Mouse (Mus musculus) kidney, adult 8-10 months (tissue): Measurements from ENCODE around the gene Epha10.

Source experiments
- DNase-seq, 2 experiments: peaks; one replicate each; pipeline ENCODE4 v3.0.0; 2022

Epha10 gene

DNA sequence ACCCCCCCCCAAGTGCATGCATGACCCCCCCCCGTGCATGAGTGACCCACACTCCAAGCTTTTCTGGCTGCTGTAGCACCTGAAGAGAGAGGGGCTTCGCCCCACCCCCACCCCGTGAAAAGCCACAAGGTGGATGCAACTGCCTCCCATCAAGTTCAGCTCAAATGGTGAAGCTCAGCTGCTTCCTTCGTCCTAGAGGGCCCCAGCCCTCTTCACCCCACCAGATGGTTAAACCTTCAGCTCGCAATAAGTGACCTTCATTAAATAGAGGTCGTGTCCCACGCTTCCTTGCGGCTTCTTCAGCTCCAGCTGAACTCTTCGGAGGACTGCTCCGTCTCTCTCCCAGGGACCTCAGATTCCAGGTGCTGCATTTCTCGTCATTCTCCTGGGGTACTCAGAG is at the start of gene Epha10:
Gene Epha10, plus strand, starts transcription at position 301 of the 400 bp plus-strand sequence.
- DNase-seq = no peak

DNA sequence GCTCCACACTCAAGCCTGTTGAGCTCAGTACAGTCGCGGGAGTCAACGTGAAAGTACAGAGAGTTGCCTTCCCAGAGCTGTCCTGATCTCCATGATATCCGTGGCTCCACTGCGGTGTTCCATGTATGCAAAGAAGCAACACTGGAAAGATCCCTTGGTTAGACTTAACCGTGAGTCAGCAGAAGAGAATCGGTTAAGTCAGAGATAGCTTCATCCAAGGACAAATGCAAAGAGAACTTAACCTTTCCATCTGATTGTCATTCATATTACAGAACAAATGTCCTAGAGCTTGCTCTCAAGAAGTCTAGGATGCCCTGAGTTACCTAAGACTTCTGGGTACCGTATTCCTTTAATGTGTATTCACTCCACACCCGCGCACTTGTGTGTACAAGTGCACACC is 47.9 kb upstream of the Epha10 start:
- no peak for DNase-seq

DNA sequence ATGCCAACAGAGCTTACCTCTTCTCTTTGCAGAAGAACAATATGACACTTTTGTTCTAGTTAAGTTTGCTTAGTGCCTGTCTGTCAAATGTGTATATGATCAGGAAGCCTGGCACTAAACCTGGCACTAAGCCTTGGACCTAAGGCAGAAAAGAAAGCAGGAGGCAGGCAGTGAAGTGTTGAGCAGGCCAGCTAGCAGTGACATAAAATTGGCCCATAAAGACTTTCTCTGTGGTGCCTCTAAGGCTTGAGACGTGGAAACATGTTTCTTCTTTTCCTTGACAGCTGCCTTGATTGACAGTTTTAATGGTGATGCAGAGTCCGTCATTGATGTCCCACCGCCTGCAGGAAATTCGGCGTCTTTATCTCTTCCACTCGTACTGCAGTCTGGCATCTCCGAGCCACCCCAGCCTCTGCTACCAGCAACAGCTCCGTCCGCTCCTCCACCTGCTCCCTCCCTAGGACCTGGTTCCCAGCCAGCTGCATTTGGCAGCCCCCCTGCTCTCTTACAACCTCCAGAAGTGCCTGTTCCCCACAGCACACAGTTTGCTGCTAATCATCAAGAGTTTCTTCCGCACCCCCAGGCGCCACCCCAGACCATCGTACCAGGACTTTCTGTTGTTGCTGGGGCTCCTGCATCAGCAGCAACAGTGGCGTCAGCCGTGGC is 42.5 kb upstream of the Epha10 start:
- no peak for DNase-seq

DNA sequence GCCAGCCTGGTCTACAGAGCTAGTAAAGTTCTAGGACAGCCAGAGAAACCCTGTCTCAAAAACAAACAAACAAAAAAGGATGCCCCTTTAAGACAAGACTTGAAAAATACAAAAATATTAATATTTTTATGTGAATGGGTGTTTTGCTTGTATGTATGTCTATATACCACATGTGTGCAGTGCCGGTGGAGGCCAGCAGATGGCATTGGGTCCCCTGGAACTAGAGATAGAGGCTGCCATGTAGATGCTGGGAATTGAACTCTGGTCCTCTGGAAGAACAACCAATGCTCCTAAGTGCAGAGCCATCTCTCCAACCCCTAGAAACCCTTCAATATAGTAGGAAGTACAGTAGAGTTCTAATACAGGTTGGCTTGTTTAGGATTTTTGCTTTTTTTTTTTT is 39.7 kb upstream of the Epha10 start:
- DNase-seq = no peak

DNA sequence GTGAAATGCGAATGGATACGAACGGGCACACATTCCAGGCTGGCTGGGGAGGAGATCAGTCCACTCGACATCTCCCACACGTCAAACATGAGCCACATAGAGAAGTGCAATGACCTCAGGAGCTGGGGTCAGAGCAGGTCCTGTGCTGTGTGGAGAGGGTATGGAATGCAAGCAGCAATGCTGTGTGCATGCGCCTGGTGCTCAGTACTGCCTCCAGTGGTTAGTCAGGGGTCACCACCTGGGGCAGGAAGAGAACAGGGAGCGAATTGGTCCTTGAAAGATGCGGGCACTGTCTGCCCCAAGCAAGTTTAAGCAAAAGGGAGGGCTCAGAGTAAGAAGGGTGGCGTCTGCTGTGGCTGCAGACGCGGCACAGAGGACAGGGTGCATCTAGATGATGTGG is 37.2 kb upstream of the Epha10 start:
- DNase-seq = peak; percentile 14 to 43

DNA sequence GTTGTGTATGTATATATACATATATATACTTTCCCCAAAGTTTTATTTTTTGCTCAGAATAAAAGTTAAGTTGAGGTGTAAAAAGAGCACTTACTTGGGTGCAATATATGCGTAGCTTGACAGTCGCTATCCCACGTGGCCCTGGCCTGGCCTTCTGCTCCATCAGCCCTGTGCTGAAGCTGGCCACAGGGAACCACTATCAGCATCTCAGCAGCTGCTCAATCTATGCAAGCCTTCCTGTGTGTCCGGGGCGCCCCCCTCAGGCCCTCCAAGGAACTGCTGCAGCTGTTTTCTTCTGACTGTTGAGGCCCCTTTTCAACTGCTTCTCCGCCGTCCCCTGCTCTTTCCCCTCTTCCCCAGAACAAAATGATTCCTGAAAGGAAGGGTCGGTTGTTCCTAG is 33.1 kb upstream of the Epha10 start:
- DNase-seq = peak; percentile 70 to 85

DNA sequence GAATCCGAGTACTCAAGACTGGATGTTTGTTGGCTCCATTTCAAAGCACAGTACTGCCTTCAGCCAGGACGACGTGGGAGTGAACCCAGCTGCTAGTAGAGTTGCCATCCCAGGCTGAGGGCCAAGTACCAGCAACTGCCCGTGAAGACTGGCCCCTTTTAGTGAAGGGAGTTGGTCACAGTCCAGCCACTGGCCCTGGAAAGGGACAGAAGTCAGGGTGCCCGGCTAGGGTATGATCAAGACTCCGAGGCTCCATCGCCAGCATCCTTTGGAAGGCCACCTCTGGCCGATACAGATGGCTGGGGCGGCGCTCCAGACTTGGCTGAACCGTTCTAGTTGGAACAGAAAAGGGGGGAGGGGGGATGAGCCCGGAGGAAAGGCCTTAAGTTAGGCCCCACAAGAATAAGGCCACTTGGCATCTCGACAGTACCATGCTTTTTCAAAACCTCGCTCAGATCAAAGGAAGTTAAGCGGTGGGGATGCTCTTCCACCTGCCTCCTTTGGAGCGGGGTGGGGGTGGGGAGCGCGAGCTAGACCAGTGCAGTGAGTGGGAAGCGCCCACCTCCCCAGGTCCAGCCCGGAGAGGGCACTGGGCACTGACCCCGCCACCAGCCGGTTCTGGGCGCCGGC is 31.0 kb upstream of the Epha10 start:
- peak; percentile 60 to 76 for DNase-seq

DNA sequence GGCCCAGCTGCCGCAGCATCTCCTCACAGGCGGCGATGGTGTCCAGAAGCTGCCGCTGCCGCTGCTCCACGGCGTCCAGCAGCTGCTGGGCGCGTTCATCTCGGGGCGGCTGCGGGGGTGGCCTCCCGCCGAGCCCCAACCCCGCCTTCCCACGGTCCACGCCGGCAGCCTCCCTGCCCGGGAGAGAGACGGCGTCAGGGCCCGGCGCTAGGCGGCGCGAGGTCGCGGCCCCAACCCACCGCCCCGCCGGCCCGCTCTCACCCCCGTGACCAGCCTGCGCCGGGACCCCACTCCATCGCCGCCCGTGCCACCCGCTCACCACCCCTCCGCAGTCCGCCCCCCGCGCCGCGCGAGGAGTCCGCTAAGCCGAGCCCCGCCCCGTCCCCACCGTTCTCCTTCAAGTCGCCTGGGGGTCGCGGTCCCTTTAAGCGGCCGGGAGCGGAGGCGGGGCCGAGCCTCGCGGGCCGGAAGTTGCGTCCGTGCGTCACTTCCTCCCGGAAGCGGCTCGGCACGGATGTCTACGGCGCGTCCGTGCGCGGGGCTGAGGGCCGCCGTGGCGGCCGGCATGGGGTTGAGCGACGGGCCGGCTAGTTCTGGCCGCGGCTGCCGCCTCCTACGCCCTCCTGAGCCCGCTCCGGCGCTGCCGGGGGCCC is 30.3 kb upstream of the Epha10 start, which contains the start of gene Yrdc:
Gene Yrdc, plus strand, starts transcription at position 419 of the 653 bp plus-strand sequence.
- peak; percentile 91 to 93 for DNase-seq

DNA sequence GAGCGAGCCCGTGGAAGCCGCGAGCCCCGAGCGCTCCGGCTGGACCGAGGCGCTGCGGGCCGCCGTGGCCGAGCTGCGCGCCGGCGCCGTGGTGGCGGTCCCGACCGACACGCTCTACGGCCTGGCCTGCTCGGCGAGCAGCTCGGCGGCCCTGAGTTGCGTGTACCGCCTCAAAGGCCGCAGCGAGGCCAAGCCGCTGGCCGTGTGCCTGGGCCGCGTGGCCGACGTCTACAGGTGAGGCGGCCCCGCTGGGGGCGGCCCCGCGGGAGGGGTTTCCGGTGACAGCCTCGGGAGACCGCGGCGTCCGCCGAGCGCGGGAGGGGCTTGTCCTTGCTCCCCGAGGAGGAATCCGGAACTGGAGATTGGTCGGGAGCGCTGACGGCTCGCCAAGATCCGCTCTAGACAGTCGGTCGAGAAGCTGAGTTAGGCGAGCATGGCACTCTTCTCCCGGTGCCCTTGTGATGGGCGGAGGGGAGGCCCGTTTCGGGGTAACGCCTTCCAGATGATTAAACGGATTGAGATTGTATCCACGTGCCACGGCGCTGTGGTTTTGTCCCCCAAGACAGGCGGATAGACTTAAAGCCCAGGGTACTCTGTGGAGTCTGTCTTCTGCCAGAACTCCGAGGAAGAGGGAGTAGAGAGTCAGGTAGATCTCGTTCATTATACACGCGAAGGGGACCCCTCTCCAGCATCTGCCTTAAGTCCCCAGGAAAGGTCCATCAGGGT is 29.6 kb upstream of the Epha10 start, which contains the start of gene 1110065P20Rik:
Gene 1110065P20Rik, minus strand, starts transcription at position 264 of the 726 bp plus-strand sequence.
- DNase-seq = peak; percentile 82 to 84

DNA sequence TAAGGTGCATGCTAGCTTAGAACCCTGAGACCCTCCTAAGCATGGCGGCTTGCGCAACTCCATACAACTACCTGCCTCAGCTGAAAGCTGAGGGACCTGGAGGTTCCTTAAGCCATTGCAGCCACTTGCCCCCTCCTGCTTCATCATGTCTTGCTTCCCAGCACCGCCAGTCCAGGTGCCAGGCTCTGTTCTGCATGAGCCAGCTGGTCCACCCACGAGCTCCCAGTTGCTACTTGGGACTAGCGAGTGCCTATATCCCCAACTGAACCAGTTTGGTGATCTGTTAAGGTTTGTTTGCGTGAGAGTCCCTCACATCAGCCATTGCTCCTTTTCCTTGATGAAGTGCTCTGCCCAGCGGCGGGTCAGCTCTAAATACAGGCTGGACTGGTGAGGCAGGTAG is 24.4 kb upstream of the Epha10 start:
- DNase-seq = no peak

DNA sequence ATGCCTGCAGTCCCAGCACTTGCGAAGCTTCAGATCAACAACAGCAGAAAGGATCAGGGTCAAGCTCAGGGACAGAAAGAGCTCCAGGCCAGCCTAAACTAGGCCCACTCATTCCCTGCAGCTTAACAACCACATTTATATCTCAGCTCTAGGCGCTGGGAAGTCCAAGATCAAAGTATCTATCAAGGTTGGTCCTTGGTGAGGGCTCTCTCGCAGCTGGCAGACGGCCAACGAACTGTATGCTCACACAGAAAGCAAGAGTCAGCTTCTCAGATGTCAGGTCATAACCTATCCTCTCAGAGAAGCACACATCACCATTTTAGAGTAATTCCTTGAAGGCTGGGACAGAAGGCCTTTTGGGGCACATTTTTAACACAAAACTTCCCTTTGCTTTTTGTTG is 22.3 kb upstream of the Epha10 start:
- no peak for DNase-seq

DNA sequence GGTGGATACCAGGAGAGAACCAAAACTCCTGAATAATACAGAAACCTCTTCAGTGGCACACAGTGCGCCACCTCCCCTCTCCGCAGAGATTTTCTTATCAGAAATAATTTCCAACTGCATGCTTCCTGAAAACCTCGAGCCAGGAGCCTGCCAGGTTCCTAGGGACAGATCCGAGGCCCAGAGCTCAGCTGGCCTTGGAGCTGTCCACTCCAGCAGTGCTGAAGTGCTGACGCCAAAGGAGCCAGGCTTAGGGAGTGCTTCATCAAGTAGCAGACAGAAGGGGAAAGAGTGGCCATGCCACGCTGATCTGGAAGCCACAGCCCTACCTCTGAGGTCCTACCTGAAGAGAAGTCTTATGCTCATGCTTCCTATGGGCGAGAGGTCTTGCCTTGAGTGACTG is 20.3 kb upstream of the Epha10 start:
- peak; percentile 33 to 67 for DNase-seq

DNA sequence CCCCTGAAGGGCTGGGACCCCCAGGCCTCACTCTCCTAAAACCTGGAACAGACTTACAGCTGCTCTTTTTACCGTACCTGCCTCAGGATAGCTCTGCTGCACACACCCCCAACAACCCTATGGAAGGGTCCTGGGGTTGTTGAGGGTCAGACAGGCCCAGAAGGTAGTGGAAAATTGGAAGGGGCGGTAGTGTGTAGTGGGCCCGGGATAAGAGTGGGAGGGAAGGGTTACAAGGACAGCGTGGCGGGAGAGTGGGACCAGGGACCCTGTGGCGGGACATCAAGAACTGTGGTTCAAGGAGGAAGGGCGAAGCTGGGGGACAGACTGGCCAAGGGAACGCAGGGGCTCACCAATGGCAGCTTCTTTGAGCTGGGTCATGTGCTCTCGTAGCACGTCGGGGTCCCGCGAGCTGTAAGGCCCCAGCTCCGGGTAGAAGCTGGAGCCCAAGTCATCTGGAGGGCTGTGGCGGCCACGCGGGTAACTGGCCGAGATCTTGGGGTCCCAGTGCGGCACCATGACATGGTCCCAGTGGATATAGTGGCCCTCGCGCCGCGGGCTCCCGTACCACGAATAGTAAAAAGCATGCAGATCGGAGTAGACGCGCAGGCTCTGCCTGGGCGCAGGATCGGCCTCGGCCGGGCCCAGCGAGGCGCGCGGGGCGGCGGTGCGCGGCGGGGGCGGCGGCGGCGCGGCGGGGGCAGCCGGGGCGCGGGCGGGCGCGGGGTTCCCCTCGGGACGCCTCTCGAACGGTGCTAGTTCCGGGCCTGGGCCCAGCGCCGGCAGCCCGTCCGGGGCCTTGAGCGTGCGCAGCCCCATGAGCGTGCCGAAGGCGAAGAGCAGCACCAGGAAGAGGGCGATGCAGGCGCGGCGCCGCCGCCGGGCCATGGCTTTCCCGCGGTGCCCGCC is 19.2 kb upstream of the Epha10 start, which contains the start of gene Maneal:
Gene Maneal, minus strand, starts transcription at position 889 of the 906 bp plus-strand sequence.
- DNase-seq = no peak

DNA sequence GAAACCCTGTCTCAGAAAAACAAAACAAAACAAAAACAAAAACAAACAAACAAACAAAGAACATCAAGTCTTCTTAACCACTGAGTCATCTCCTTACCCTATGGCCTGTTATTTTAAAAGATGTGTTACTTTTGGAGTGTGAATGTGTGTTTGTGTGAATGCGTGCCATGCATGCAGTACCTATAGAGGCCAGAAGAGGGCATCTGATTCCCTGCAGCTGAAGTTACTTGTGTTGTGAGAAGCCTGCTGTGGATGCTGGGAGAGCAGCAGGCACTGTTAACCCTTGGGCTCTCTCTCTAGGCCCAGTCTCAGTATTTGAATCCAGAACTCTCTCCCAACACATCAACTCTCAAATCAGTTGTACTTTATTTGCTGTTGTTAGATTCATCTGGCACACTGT is 8.0 kb upstream of the Epha10 start:
- no peak for DNase-seq

DNA sequence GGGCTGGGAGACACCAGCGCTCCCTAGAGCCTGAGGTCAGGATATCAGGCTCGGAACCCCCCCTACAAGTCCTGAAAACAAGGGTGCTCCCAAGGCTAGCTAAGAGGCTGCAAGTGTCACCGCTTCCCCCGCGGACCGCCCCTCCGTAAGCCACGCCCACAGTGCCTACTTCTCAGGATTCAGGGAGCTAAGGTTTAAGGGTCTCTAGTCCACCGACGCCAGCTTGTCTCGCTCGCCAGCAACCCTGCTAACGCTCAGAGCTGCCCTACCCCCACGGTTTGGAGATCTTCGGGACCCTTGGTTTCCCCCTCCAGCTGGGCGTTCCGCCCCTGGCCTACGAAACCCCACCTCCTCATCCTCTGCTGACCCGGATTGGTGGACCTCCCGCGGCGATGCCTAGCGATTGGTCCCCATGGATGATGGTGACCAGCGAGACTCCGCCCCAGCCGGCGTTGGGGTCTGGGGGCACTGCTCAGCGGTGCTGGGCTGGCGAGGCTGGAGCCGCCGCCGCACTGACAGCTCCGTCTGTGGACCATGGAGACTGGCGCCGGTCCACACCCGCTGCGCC is 726 bp downstream of the Epha10 start:
- no peak for DNase-seq

DNA sequence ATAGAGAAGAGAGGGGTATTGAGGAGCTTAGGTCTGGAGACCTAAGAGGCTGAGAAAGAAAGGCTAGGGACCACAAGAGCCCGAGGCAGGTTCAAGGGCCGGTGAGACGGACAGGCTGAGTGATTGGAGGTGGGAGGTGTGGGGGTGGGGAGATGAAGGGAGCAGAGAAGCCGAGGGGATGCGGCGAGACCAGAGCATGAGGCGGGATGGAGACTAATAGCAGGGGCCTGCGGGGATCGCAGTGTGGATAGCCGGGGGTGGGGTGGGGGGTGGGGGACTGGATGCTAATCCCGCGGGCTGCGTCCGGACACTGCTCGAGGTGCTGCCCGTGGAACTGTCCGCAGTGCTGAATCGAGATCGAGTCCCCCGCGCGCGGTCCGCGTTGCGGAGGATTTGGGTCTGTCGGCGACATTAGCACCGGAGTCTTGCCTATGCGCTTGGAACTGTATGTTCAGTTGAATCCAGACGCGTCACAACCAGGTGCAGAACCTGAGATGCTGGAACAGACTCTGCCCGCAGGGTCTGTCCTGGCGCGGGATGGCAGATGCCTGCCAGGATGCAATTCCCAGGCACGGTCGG is 1.5 kb downstream of the Epha10 start:
- DNase-seq = peak in 1 of 2 experiments; percentile 7

DNA sequence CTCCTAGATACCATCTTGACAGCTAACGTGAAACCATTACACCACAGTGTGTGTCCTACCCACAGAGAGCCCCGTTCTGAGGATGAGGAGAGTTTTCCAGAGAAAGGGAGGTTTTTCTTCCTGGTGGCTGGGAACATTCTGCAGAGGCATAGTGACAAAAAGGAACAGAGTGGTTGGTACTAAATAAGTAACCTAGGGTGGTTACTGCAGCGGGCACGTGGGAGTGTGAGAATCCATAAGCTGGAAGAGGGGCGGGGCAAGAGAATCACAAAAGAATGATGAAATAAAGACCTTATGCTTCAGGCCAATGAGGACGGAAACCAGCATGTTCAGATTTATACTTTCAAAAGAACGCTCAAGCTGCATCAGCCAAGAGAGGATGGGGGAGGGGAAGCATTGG is 8.0 kb downstream of the Epha10 start:
- DNase-seq = no peak

DNA sequence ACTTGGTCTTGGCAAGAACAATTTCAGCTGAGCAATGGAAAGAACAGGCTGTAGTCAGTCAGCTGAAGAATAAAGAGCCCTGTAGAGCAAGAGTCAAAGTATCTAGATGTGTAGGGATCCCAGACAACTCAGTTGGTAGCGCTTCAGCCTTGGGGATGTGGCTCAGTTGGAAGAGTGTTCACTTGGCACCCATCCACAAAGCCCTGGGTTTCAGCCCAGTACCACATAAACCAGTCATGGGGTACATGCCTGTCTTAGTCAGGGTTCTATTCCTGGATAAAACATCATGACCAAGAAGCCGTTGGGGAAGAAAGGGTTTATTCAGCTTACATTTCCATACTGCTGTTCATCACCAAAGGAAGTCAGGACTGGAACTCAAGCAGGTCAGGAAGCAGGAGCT is 9.2 kb downstream of the Epha10 start:
- no peak for DNase-seq

DNA sequence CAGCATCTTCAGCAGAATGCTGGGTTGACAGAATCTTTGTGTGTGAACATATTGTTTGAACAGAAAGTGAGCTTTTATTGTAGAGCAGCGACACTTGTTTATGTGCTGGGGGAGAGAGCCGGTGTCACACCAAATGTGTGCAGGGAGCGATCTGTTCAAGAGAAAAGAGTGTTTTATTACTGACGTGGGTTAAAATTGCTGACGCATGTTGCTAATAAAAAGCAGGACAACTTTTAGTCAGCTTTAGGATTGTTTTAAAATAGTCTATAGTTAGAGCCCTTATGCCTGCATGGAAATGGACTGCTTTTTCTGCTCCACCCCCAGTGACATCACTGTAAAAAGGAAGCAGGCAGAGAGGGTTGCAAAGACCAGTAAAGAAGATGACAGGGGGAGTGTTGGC is 10.1 kb downstream of the Epha10 start:
- no peak for DNase-seq

DNA sequence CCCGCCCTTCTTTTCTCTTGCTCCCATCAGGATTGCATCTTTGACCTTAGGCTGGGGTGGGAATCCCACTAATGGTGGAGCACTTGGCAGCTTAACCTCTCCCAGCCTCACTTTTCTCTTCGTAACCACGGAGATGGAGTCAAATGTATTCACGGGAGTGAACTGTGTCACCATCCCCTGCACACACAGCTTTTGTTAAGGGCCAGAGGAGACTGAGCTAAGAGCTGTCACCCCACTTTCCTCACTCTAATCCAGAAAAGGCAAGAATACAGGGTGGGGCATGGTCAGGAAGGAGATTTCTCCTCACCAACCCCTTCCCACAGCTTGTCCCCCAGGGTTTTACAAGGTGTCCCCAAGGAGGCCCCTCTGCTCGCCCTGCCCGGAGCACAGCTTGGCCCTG is 13.1 kb downstream of the Epha10 start:
- no peak for DNase-seq
